Mouse (Mus musculus): ENCODE results near the gene Trim67. TPM values are rescaled to one million over a fixed set of nuclear protein-coding genes. Genes with fewer than 3 reads are reported as not detected.

The Trim67 gene
- polyA plus RNA-seq, 1 experiment from 2014 or later, result not detected

GRCm38 (mm10) chr8:124803824-124804702, 11.2 kb downstream of the Trim67 start:
- Histone ChIP-seq H3K4me2 (replicated peaks; ENCODE audit: low read depth, low read length) (no peak overlapping the region), H3K9me3 (ENCODE audit: control insufficient read depth, low read length) (no peaks in the 10 kb centered on the region), H3K4me3 (ENCODE audit: low read length) (no peak overlapping the region), H3K36me3 (ENCODE audit: control insufficient read depth, insufficient read depth, low read length) (no peaks in the 10 kb centered on the region), H3K4me1 (ENCODE audit: control insufficient read depth, insufficient read depth, low read length) (no peaks in the 10 kb centered on the region), H3K27me3 (ENCODE audit: control insufficient read depth, insufficient read depth, low read length) (no peaks in the 10 kb centered on the region; the same call in 1 of the 2 replicates), H3K9ac (ENCODE audit: low read depth, low read length) (no peak overlapping the region), H3K27ac (ENCODE audit: low read depth, low read length) (no peak overlapping the region)
- 71% methylated on average over 12 of the region's 12 CpGs for WGBS
- ATAC-seq (ENCODE audit: low FRiP score, low TSS enrichment), result no peak

- ATAC-seq (ENCODE audit: low FRiP score, low TSS enrichment), result no peak
- Histone ChIP-seq H3K9me3 (ENCODE audit: control insufficient read depth, low read length) (no peaks in the 10 kb centered on the region), H3K4me3 (ENCODE audit: low read length) (no peak overlapping the region), H3K4me2 (replicated peaks; ENCODE audit: low read depth, low read length) (no peak overlapping the region), H3K4me1 (ENCODE audit: control insufficient read depth, insufficient read depth, low read length) (no peaks in the 10 kb centered on the region), H3K36me3 (ENCODE audit: control insufficient read depth, insufficient read depth, low read length) (no peaks in the 10 kb centered on the region), H3K9ac (ENCODE audit: low read depth, low read length) (no peak overlapping the region), H3K27ac (ENCODE audit: low read depth, low read length) (no peak overlapping the region), H3K27me3 (ENCODE audit: control insufficient read depth, insufficient read depth, low read length) (no peaks in the 10 kb centered on the region)
- WGBS, result 86% methylated on average over 4 of the region's 4 CpGs
These were observed 13.1 kb downstream of the Trim67 start for GRCm38 (mm10) chr8:124805990-124806389.

DNA sequence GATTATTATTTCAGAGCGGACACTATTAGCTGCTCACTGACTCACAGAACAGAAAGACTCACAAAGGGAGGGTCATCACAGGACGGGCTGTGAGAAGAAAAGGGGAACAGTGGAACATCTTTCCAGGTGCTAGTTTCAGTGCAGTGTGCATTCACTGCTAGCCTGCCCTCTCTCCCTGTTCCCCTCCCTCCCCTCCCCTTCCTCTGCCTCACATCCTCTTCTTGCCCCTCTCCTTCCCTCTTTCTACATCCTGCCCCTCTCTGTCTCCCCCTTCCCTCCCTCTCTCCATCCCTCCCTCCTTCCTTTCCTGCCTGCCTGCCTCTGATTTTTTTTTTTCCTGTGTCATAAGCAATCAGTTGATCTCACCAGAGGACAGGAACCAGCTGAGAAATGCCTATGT, 16.5 kb downstream of the Trim67 start:
- no peak for ATAC-seq (ENCODE audit: low FRiP score, low TSS enrichment)
- Histone ChIP-seq H3K4me1 (ENCODE audit: control insufficient read depth, insufficient read depth, low read length) (no peaks in the 10 kb centered on the region), H3K9me3 (ENCODE audit: control insufficient read depth, low read length) (no peaks in the 10 kb centered on the region), H3K27ac (ENCODE audit: low read depth, low read length) (no peak overlapping the region), H3K36me3 (ENCODE audit: control insufficient read depth, insufficient read depth, low read length) (no peaks in the 10 kb centered on the region), H3K27me3 (ENCODE audit: control insufficient read depth, insufficient read depth, low read length) (no peaks in the 10 kb centered on the region), H3K4me2 (replicated peaks; ENCODE audit: low read depth, low read length) (no peak overlapping the region), H3K9ac (ENCODE audit: low read depth, low read length) (no peak overlapping the region), H3K4me3 (ENCODE audit: low read length) (no peak overlapping the region)
- 76% methylated on average over 1 of the region's 2 CpGs for WGBS

DNA sequence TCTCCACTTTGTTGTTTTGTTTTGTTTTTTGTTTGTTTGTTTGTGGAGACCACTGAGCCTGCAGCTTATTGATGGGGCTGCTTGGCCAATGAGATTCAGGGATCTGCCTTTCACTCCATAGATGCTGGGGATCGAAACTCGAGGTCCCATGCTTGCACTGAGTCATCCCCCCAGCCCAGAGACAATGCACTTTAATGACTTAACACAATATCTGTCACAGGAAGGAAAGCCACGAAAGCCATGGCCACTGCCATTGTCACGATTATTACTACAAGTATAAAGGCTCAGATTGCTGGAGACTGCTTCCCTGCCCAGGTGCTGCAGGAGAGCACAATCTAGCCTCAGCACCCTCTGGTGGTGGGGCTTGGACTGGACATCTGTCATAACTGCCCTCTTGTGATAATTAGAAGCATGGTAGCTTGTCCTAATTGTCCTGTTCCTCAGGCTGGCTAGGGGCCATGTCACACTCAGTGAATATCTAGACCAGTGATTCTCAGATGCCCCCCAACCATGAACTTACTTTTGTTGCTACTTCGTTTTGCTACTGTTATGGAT, 17.2 kb downstream of the Trim67 start:
- ATAC-seq (ENCODE audit: low FRiP score, low TSS enrichment), result no peak
- H3K4me3 ChIP-seq (ENCODE audit: low read length), result no peak overlapping the region
- H3K9me3 ChIP-seq (ENCODE audit: control insufficient read depth, low read length), result no peaks in the 10 kb centered on the region
- no peak overlapping the region for H3K9ac ChIP-seq (ENCODE audit: low read depth, low read length)
- H3K27ac ChIP-seq (ENCODE audit: low read depth, low read length), result no peak overlapping the region
- no peaks in the 10 kb centered on the region for H3K36me3 ChIP-seq (ENCODE audit: control insufficient read depth, insufficient read depth, low read length)
- H3K4me1 ChIP-seq (ENCODE audit: control insufficient read depth, insufficient read depth, low read length), result no peaks in the 10 kb centered on the region
- H3K27me3 ChIP-seq (ENCODE audit: control insufficient read depth, insufficient read depth, low read length), result no peaks in the 10 kb centered on the region
- H3K4me2 ChIP-seq (replicated peaks; ENCODE audit: low read depth, low read length), result no peak overlapping the region
- 64% methylated on average over 5 of the region's 5 CpGs for WGBS

GRCm38 (mm10) chr8:124810689-124811394, 17.9 kb downstream of the Trim67 start:
- Histone ChIP-seq H3K27ac (ENCODE audit: low read depth, low read length) (no peak overlapping the region), H3K4me1 (ENCODE audit: control insufficient read depth, insufficient read depth, low read length) (no peaks in the 10 kb centered on the region), H3K4me2 (replicated peaks; ENCODE audit: low read depth, low read length) (no peak overlapping the region), H3K4me3 (ENCODE audit: low read length) (no peak overlapping the region), H3K9me3 (ENCODE audit: control insufficient read depth, low read length) (no peaks in the 10 kb centered on the region), H3K27me3 (ENCODE audit: control insufficient read depth, insufficient read depth, low read length) (no peaks in the 10 kb centered on the region), H3K9ac (ENCODE audit: low read depth, low read length) (no peak overlapping the region), H3K36me3 (ENCODE audit: control insufficient read depth, insufficient read depth, low read length) (no peaks in the 10 kb centered on the region)
- ATAC-seq (ENCODE audit: low FRiP score, low TSS enrichment), result no peak
- WGBS, result 49% methylated on average over 9 of the region's 9 CpGs

GRCm38 (mm10) chr8:124813326-124813725, 20.4 kb downstream of the Trim67 start:
- Histone ChIP-seq H3K27ac (ENCODE audit: low read depth, low read length) (no peak overlapping the region), H3K36me3 (ENCODE audit: control insufficient read depth, insufficient read depth, low read length) (no peaks in the 10 kb centered on the region), H3K9ac (ENCODE audit: low read depth, low read length) (no peak overlapping the region), H3K9me3 (ENCODE audit: control insufficient read depth, low read length) (peaks cover 8% of the 10 kb centered on the region), H3K4me3 (ENCODE audit: low read length) (no peak overlapping the region), H3K4me2 (replicated peaks; ENCODE audit: low read depth, low read length) (no peak overlapping the region), H3K27me3 (ENCODE audit: control insufficient read depth, insufficient read depth, low read length) (no peaks in the 10 kb centered on the region), H3K4me1 (ENCODE audit: control insufficient read depth, insufficient read depth, low read length) (no peaks in the 10 kb centered on the region)
- no peak for ATAC-seq (ENCODE audit: low FRiP score, low TSS enrichment)
- 95% methylated on average over 4 of the region's 4 CpGs for WGBS

DNA sequence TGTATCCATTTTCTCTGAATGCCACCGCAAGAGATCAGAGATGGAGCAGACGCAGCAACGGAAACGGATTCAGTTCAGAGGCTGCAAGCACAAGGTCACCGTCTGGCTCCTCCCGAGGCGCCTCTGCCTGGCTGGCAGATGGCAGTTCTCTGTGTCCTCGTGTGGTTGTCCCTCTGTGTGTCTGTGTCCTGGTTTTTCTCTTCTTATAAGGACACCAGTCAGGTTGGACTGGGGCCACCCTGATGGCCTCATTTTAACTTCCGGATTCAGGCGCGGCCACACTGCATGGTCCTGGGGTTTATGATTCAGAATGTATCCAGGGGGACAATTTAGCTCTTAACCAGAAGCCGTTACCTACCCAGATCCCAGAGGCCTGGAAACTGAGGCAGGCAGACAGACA, 23.0 kb downstream of the Trim67 start:
- peaks cover 8% of the 10 kb centered on the region for H3K9me3 ChIP-seq (ENCODE audit: control insufficient read depth, low read length)
- no peak for ATAC-seq (ENCODE audit: low FRiP score, low TSS enrichment)
- no peaks in the 10 kb centered on the region for H3K27me3 ChIP-seq (ENCODE audit: control insufficient read depth, insufficient read depth, low read length)
- H3K4me2 ChIP-seq (replicated peaks; ENCODE audit: low read depth, low read length), result no peak overlapping the region
- WGBS, result 85% methylated on average over 12 of the region's 12 CpGs
- H3K4me3 ChIP-seq (ENCODE audit: low read length), result no peak overlapping the region
- H3K36me3 ChIP-seq (ENCODE audit: control insufficient read depth, insufficient read depth, low read length), result no peaks in the 10 kb centered on the region
- no peak overlapping the region for H3K27ac ChIP-seq (ENCODE audit: low read depth, low read length)
- no peak overlapping the region for H3K9ac ChIP-seq (ENCODE audit: low read depth, low read length)
- H3K4me1 ChIP-seq (ENCODE audit: control insufficient read depth, insufficient read depth, low read length), result no peaks in the 10 kb centered on the region

DNA sequence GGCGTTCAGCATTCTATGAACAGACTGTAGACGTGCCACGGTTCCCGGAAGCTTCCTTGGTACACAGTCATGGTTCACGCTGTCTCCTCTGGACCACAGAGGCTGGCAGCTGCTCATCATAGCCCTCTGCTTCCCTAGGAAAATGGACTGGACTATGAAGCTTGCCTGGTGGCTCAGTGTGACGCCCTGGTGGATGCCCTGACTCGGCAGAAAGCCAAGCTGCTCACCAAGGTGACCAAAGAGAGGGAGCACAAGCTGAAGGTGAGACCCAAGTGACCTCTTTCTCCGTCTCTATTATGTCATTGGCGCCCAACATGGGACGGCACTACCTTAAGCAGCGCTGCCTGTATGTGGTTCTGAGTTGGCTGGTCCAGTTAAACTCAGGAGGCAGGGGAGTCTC, 24.0 kb downstream of the Trim67 start:
- Histone ChIP-seq H3K4me1 (ENCODE audit: control insufficient read depth, insufficient read depth, low read length) (no peaks in the 10 kb centered on the region), H3K27ac (ENCODE audit: low read depth, low read length) (no peak overlapping the region), H3K9me3 (ENCODE audit: control insufficient read depth, low read length) (peaks cover 8% of the 10 kb centered on the region), H3K9ac (ENCODE audit: low read depth, low read length) (no peak overlapping the region), H3K4me3 (ENCODE audit: low read length) (no peak overlapping the region), H3K27me3 (ENCODE audit: control insufficient read depth, insufficient read depth, low read length) (no peaks in the 10 kb centered on the region), H3K4me2 (replicated peaks; ENCODE audit: low read depth, low read length) (no peak overlapping the region), H3K36me3 (ENCODE audit: control insufficient read depth, insufficient read depth, low read length) (no peaks in the 10 kb centered on the region)
- ATAC-seq (ENCODE audit: low FRiP score, low TSS enrichment), result no peak
- WGBS, result 93% methylated on average over 11 of the region's 11 CpGs

DNA sequence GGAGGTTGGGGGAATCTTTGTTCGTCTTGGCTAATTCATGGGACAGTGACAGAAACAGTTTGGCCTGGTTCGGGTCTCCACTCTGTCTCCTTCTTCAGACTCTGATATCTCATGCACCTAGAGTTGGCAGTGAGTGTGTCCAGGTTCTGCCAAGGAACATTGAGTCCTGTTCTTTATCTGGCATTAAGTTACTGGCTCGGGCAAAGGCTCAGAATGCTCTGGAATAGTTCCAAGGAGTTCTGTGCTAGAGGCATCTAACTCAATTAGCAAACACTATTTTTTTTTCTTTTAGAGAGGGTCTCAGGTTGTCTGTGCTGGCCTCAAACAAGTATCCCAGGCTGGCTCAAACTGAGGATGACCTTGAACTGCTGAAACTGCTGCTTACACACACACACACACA, 24.5 kb downstream of the Trim67 start:
- Histone ChIP-seq H3K4me1 (ENCODE audit: control insufficient read depth, insufficient read depth, low read length) (no peaks in the 10 kb centered on the region), H3K36me3 (ENCODE audit: control insufficient read depth, insufficient read depth, low read length) (no peaks in the 10 kb centered on the region), H3K9me3 (ENCODE audit: control insufficient read depth, low read length) (peaks cover 8% of the 10 kb centered on the region), H3K9ac (ENCODE audit: low read depth, low read length) (no peak overlapping the region), H3K27ac (ENCODE audit: low read depth, low read length) (no peak overlapping the region), H3K27me3 (ENCODE audit: control insufficient read depth, insufficient read depth, low read length) (no peaks in the 10 kb centered on the region), H3K4me2 (replicated peaks; ENCODE audit: low read depth, low read length) (no peak overlapping the region), H3K4me3 (ENCODE audit: low read length) (no peak overlapping the region)
- 92% methylated on average over 3 of the region's 3 CpGs for WGBS
- no peak for ATAC-seq (ENCODE audit: low FRiP score, low TSS enrichment)

All from kidney, embryonic 14.5 days (tissue).